Mouse (Mus musculus): ENCODE data around the gene Gm20518.

Gene Gm20518

DNA sequence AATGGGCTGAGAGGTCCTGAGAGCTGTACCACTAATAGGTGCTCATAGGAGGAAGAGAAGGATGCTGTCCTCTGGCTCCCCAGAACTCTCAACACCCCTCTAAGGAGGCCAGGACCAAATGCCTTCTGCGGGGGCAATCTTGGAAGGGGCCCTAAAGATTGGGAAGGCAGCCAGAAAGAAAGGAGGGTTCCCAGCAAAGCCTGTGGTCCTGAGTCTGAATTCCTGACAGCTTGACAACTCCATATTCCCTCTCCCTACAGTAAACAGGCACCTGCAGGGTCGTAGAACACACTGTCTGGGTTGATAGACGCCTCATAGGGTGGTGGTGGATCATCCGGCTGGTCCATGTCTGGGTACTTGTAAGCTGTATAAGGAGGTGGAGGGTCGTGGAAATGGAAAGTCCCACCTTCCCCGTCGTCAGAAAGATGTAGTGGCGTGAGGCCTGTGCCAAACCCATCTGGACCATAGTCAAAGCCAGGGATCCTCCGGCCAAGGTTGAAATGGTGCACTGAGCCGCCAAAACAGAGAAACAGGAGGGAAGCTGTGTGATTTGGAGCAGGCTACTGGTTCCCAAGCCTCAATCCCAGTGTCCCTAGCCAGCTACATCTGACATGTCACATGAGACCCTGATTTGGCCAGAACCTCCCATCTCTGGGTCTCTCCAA, 47.6 kb downstream of the Gm20518 start:
- no peak for DNase-seq (ENCODE audit: low spot score)

- no peak for DNase-seq (ENCODE audit: low spot score)
Measured at GRCm38 (mm10) chr16:17842437-17842836, 49.0 kb downstream of the Gm20518 start.

DNA sequence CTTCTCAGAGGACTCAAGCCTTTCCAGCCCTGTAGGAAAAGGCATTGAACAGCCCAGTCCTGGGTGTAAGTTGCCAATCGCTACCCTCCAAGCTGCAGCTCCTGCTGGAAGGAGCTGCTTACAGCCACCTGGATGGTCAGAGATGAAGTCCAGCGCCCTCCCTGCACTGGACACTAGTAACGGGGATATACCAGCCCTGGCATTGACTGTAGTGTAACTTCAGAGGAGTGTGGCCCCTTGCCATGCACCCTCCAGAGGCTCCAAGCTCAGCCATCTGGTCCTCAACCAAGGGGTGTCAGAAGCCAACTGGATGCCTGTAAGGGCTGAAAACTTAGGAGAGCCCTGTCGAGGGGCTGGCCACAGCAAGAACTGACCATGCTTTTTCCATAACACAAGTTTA, 51.5 kb downstream of the Gm20518 start:
- no peak for DNase-seq (ENCODE audit: low spot score)

DNA sequence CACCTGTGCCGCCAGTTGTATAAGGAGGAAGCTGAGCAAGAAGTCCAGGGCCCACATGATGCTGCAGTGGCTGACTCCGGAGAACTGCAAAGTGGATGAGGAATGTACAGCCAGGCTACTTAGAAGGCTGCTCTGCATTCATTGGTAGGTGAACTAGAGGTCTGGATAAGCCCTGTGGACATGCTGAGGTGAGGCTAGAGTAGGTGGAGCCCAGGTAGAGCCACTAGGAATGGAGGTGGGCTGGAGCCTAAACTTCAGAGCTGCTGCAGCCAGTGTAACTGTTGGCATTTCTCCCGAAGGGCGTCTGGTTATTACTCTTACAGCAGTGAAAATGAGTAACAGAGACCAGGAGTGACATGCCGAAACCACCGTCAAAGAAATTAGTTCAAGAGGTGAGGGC, 53.4 kb downstream of the Gm20518 start, which contains the start of gene Car15:
Gene Car15, minus strand, starts transcription at position 314 of the 400 bp plus-strand sequence.
- no peak for DNase-seq (ENCODE audit: low spot score)

GRCm38 (mm10) chr16:17835481-17835880, 56.0 kb downstream of the Gm20518 start:
- DNase-seq (ENCODE audit: low spot score), result no peak

DNA sequence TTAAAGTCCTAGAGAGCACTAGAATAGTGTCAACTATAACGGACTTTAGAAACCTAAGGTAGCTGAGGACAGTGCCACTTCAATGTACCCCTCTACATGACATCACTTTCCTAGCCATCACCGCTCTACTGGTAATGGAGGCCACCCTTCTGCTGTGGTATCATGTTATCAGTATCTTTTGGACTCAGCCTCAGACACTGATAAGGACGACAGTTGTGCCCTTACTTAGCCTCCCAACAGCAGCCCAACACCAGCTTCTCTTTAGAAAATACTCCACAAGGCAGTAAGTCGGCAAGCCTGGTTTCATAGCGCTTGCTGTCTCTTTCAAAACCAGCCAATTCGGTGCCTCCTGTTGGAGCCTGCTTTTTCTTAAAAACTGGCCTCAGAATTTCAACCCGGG, 56.9 kb downstream of the Gm20518 start:
- DNase-seq (ENCODE audit: low spot score), result no peak

- no peak for DNase-seq (ENCODE audit: low spot score)
Measured at GRCm38 (mm10) chr16:17833681-17834399, 57.6 kb downstream of the Gm20518 start.

DNA sequence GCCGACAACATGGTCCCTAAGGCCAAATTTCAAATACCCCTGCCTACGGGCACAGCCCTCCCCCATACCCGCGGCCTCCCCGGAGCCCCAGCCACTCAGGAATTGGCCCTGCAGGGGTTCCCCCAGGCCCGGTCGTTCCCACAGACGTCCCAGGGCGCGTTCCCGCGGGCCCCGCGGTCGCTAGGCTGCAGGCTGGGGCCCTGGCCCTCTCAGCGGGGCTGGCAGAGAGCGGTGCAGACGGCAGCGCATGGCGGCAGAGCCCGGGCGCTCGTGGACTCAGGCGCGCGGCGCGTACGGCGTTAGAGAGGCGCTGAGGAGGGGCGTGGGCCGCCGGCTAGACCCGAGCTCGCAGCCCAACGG, 58.2 kb downstream of the Gm20518 start:
- no peak for DNase-seq (ENCODE audit: low spot score)

DNA sequence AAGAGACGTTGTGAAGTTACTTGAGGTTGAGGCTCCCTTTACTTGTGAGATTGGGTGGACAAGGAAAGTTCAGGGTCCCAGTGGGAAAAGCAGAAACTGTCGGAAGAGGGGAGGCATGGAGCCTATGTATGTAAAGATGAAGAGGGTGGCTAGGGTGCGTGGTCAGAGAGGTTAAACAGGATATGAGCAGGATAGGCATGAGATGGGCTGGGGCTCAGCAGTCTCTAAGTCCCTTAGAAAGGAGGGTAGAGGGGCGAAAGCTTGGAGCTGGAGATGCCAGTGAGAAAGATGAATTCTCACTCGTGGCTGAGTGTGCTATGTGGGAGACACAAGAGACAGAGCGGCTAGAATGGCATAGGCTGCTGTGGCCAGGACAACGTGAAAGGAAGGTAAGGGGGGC, 58.6 kb downstream of the Gm20518 start, which contains the start of gene B830017H08Rik:
Gene B830017H08Rik, plus strand, starts transcription at position 301 of the 400 bp plus-strand sequence.
- no peak for DNase-seq (ENCODE audit: low spot score)

- DNase-seq (ENCODE audit: low spot score), result no peak
Measured at GRCm38 (mm10) chr16:17831781-17832180, 59.7 kb downstream of the Gm20518 start.

- no peak for DNase-seq (ENCODE audit: low spot score)
Measured at GRCm38 (mm10) chr16:17830385-17831178, 60.9 kb downstream of the Gm20518 start.

GRCm38 (mm10) chr16:17828867-17829266, 62.6 kb downstream of the Gm20518 start:
- DNase-seq (ENCODE audit: low spot score), result no peak

DNA sequence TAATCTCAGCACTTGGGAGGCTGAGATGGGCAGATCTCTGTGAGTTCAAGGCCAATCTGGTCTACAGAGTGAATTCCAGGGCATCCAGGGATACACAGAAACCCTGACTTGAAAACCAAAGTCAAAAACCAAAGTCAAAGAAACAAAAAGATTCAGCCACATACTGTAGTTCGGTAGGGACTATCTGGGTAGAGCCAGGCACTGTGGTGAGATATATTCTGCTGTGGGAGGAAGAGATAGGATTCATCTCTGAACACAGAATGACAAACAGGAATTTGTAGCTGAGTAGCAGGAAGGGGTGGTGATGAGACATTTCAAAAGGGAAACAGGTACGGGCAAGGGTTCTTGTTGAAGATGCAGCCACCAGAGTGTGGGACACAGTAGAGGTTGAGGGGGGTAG, 63.2 kb downstream of the Gm20518 start:
- no peak for DNase-seq (ENCODE audit: low spot score)

DNA sequence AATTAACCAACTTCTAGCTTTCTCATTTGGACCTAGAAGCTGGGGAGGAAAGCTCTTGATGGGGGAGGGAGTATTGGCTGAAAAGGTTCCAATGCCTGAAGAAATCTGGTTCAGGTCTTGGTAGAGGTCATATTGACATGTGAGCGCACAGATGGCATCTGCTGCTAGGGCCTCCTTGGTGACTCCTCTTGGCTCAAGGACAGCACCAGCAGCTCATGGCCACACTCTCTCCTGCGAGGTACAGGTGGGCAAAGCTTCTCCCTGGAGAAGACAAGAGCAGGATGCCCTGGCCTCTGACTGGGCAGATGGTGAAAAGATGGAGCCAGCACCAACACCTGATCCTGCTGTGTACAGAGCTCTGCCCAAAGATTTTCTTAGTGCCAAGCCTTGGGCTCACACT, 65.0 kb downstream of the Gm20518 start:
- DNase-seq (ENCODE audit: low spot score), result no peak

- no peak for DNase-seq (ENCODE audit: low spot score)
Measured at GRCm38 (mm10) chr16:17816528-17816927, 74.9 kb downstream of the Gm20518 start.

GRCm38 (mm10) chr16:17815411-17816402, 75.8 kb downstream of the Gm20518 start:
- DNase-seq (ENCODE audit: low spot score), result no peak

GRCm38 (mm10) chr16:17813173-17813572, 78.3 kb downstream of the Gm20518 start:
- DNase-seq (ENCODE audit: low spot score), result no peak

GRCm38 (mm10) chr16:17812120-17812519, 79.4 kb downstream of the Gm20518 start:
- DNase-seq (ENCODE audit: low spot score), result no peak

DNA sequence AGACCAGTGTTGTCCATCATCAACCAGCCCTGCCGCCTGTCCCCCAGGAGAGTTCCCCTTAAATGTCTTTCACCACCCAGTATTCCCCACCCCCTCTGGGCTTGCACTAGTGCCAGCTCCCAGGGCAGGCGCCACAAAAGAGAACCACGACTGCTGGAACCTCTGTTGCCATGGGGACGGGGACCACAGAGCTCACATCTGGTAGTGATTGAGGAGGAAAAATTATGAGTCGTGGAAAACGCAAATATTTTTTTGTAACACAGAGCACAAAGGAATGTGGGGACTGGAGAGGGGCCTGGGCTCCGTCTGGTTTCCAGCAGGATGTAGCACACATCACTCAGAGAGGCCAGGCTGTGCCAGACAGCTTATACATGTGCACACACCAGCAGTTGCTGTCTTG, 81.8 kb downstream of the Gm20518 start:
- no peak for DNase-seq (ENCODE audit: low spot score)

- DNase-seq (ENCODE audit: low spot score), result no peak
Measured at GRCm38 (mm10) chr16:17809125-17809524, 82.3 kb downstream of the Gm20518 start.

DNA sequence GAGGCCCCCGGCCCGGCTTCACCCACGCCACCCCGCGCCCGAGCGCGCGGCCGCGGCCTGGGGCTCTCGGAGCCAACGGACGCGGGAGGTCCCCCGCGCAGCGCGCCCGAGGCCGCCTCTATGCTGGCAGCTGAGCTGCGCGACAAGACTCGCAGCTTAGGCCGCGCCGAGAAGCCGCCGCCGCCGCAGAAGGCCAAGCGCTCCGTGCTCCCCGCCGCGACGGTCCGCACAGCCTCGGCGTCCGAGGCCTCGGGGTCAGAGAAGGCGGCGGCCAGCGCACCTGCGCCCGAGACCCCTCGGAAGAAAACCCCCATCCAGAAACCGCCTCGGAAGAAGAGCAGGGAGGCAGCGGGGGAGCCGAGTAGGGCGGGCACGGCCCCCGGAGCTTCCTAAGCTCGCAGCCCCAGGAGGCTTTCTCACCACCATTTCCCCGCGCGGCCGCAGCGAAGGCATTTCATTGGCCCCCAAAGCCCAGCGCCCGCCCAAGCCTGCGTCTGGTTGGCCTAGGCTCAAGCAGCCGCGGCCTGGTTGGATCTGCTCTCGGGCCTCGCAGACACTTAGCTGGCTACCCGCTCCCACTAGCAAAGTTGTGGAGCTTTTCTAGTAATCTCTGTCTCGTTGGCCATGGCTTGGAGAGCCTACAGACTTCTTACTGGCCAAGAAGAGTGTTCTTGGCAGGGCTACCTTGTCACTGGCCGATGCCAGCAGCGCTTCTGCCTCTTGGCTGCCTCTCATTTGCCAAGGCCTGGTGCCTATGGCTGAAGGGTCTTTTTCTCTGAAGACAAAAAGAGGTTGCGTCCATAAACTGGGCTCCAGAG, 84.1 kb downstream of the Gm20518 start:
- DNase-seq (ENCODE audit: low spot score), result peak; percentile 77

All from left cerebral cortex, adult 11 months (tissue).